Mouse (Mus musculus) left cerebral cortex, postnatal 36 days (tissue): ENCODE data around the gene Yipf4. TPM values are rescaled to one million over a fixed set of nuclear protein-coding genes. Genes with fewer than 3 reads are reported as not detected.
A peak's percentile ranks its signal among the peaks of the same experiment; 100 is the strongest.
"Not testable (repeated sequence)": the region's sequence is repeated elsewhere in the genome, so short reads cannot be mapped to it uniquely, and the experiment has no call there.

Experiments used
- DNase-seq, 2 experiments: peaks; one replicate each; pipeline ENCODE4 v3.0.0; 2021 to 2022; ENCODE audit warnings: low spot score in 2 of 2, mixed read lengths in 1 of 2
- intact Hi-C: fragments of 180-260 bp; cut with DNase I; formaldehyde crosslinking; loops from one replicate; pipeline ENCODE4 v1.15.1; 2025
- total RNA-seq, 2 experiments: library from RNA; stranded (reverse); gene quantifications; 2 replicates each; pipeline ENCODE4 v1.2.3; 2021

The Yipf4 gene
- 10 to 100 TPM; 78.9 to 91.9 TPM for total RNA-seq

DNA sequence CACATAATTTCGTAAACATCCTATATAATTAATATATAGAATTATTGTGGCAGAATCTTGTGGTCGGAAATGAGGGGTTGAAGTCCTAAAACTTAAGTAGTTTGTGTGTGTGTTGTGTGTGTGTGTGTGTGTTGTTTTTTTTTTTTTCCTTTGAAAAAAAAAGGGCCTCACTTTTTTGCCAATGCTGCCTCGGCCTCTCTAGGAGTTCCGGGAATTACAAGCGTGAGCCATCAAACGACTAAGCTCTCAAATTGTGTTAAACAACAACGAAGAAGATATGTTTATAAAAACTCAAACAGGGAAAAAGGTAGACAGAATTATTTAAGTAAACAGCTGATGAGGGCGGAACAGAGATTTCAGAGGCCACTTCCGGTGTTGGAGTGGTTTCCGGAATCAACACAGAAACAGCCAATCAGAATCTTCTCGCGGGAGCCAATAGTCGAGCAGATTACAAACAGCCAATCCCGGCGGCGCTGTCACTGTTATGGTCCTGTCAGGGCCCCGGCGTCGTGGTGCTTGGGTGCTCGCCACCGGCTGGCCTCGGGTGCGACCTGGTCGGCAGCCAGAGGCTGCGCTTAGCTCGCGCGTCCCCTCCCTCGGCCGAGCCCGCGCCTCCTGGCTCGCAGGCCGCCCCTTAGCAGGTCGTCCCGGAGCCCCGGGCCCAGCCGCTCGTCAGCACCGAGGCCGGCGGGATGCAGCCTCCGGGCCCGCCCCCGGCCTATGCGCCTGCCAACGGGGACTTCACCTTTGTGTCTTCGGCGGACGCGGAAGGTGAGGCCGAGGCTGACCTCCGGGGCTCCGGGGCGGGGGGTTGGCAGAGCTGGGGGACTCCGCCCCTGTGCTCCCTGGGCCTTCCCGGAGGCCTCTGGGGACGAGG lies at the start of gene Yipf4:
Gene Yipf4 (plus strand): TSS at position 470 of the 877 bp plus-strand sequence.
- intact Hi-C loops: no loop called here
- DNase-seq: peak; percentile 96 to 99

DNA sequence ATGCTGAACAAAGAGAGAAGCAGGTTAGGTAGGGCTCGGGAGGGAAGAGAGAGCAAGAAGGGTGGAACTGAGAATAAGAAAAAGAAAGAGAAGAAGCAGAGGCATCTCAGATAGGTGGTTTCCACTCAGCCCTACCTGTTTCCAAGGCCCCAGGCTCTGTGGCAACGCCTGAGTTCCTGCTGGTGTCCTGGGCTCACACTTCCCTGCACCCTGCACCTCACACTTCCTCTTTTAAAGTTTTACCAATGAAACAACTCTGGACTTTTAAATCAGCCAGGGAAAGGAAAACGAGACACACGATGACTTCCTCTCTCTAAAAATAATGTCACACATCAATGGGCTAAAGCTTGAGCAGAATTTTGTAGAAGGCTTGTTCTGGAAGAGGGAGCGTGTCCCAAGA lies 48.8 kb upstream of the Yipf4 start:
- no peak for DNase-seq
- intact Hi-C loops: no loop called here

DNA sequence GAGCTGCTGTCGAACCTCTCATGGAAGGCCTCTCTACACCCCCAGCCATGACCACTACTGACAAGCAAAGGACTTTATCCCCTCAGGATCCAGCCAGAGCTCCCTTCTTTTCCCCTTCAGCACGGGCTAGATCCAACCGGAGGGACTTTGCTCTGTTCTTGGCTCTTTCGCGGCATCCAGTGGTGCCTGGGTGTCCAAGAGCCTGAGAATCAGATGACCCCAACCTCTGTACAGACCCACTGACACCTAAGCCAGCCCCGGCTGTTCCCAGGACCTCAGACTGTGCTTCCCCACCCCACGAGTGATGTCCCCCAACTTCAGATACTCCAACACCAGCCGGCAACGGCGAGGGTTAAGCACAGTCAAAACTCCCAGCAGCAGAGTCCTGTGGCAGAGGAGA lies 39.5 kb upstream of the Yipf4 start:
- intact Hi-C loops: no loop called here
- no peak for DNase-seq

GRCm38 (mm10) chr17:74453928-74454327 lies 35.4 kb upstream of the Yipf4 start:
- intact Hi-C loops: no loop called here

DNA sequence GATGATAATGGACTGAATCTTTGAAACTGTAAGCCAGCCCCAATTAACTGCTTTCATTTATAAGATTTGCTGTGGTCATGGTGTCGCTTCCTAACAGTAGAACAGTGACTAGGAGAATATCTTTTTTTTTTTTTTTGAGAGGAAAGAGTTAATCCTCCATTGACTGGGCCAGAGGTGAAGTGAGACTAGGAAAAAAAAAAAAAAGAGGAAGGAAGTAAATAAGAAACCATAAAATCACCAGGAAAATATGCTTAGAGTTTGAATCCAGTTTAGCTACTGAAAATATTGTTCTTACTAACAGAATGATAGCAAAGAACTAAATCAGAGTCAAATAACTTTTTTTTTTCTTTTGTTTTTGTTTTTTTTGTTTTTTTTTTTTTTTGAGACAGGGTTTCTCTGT lies 34.6 kb upstream of the Yipf4 start:
- intact Hi-C loops: no loop called here
- no peak for DNase-seq

More at GRCm38 (mm10) chr17:74453928-74454327, 35.4 kb upstream of the Yipf4 start:
- DNase-seq: no peak

DNA sequence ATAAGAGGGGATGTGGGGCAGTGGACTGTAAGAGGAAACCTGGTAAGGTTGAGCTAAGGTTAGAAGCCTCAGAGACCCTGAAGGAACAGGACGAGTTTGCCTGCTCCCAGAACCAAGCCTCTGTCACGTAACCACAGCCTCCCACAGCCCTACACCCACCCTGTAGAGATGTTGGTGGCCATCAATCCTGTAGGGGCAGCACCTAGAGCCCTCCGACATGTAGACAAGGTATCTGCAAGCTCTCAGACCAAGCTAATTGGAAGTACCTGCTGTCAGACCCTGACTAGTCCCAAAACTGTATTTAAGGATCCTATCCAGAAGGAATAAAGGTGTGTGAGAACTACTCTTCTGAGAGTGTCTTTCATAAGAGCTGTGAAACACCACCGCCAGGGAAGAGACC lies 33.9 kb upstream of the Yipf4 start:
- no peak for DNase-seq

DNA sequence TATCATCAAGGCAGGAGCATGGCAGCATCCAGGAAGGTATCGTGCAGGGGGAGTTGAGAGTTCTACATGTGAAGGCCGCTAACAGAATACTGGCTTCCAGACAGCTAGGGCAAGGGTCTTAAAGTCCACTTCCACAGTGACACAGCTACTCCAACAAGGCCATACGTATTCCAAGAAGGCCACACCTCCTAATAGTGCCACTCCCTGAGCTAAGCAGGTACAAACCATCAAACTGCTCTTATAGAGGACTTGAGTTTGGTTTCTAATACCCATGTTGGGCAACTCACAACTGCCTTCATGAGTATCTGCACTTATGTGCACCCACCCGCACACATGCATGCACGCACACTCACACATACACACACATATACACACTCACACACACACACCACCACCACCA lies 32.5 kb upstream of the Yipf4 start:
- intact Hi-C loops: no loop called here
- no peak for DNase-seq

More for the DNA sequence above, 33.9 kb upstream of the Yipf4 start:
- intact Hi-C loops: no loop called here

DNA sequence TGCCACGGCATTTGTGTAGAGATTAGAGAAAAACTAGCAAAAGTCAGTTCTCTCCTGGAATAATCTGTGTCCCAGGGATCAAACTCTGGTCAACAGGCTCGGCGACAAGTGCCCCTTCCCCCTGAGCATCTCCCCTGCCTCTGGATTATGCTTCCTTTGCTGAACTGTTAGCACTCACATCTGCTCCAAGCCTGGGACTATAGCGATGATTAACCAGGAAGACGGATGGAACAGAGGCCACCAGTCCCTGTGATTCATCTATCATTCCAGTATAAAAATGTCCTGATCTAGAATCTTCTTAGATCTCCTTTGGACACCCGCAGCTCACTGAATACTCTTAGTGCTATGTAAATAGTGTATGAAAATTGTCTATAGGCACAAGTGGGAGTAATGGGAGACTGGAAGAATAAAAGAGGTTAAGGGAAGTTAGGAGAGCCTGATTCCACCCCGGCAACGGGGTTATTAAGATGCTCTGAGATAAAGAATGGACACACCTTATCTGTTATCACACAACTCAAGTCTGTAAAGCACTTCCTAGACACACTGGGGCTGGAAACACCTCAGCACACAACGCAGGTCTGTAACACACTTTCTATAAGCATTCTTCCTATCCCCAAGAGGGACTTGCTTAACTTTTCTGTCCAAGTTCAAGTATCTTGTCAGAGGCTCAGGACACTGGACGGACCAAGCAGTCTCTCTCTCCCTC lies 31.2 kb upstream of the Yipf4 start:
- intact Hi-C loops: no loop called here

GRCm38 (mm10) chr17:74458711-74459408 lies 30.4 kb upstream of the Yipf4 start, which contains the start of gene Nlrc4:
Gene Nlrc4 (minus strand): TSS chr17:74459142.
- no peak for DNase-seq
- intact Hi-C loops: no loop called here

More for the DNA sequence above, 31.2 kb upstream of the Yipf4 start:
- no peak for DNase-seq

- no peak for DNase-seq
- intact Hi-C loops: no loop called here
These were observed 25.8 kb upstream of the Yipf4 start for GRCm38 (mm10) chr17:74463510-74463909.

DNA sequence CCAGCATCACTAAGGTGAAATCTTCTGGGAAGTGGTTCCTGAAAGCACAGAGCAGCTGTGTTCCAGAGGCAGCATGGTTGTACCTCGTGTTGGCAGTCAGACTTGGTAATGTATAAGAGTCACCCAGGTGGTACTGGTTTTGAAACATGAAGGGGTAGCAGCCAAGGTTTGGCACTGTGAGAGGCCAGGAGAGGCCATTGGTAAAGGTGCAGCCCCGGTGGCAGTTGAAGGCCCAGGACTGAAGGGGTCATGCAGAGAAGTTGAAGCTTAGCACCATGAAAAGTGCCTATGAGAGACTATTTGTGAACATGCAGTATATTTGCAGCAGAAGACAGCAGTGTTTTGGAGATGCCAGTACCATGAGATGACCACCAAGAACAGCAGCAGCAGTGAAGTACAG lies 21.3 kb upstream of the Yipf4 start:
- DNase-seq, intact Hi-C loops: not testable (repeated sequence)

DNA sequence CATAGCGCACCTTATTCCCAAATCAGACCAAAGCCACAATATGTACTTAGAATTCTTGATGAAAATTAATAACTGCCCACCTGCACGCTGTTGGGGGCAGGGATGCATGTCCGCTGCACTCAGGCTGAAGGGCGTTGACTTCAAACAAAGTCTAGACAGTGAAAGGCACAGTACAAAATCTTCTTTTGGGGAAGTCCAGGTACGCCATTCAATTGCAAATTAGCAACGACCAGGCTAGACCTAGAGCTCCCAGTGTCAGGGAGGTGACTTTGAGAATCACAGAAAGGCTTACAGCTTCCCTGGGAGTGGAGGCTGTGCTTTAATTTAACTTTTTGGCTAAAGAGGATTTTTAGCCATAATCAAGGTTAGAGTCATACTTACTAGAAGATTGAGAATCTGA lies 19.2 kb upstream of the Yipf4 start:
- intact Hi-C loops, DNase-seq: not testable (repeated sequence)

DNA sequence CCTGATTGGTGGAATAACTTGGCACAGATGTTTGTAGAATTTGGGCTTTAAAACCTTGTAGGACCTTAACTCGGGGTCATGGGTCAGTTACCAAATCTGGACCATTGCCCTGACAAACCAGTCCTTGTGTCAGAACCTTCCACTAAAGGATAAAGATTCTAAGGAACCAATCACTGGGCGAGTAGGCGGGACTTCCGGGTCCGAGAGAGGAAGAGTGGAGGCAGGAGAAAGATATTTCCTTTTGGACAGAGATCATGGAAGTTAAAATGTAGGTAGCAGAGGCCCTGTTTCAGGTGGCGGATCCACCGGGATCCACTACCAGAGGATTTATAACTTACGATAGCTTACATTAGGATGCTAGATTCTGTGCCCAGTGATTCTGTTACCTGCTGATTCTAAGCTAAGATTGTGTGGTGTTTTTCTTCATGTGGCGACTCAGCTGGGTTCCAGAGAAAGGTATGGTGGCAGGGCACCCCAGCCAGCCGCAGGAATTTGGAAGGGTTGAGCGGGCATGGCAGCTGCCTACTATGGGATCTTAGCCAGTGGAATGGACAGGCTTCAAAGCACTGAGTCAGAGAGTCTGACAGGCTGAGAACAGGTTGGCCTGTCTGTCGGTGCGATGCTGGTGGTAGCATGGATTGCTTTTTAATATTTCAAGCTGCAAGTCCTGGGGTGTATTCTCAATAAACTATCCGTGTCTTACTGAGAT lies 8.8 kb upstream of the Yipf4 start:
- intact Hi-C loops: no loop called here
- DNase-seq: no peak

DNA sequence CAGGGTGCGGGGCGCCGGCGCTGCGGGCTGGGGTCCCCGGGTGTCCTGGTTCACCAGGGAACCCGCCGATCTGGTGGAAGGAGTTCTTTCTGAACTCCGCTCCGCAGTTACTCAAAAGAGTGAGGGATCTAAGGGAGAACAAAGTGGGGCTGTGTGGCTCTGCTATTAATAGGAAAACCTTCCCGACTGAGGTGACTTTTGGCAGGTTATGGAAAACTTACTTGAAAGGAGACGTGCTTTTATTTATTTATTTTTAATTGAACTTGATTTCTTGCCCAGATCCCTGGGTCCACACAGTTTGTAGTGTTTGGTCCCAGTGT lies 568 bp downstream of the Yipf4 start:
- no peak for DNase-seq

GRCm38 (mm10) chr17:74491565-74491964 lies 2.3 kb downstream of the Yipf4 start:
- DNase-seq: no peak
- intact Hi-C loops: loop anchor here (5.0 kb wide), 1 partner anchor 36 kb away; the partner anchor contains the start of gene Birc6

More for the DNA sequence above, 568 bp downstream of the Yipf4 start:
- intact Hi-C loops: loop anchor here (5.0 kb wide), 1 partner anchor 37 kb away; the partner anchor contains the start of gene Birc6

- no peak for DNase-seq
- intact Hi-C loops: no loop called here
These were observed 10.9 kb downstream of the Yipf4 start for GRCm38 (mm10) chr17:74500204-74500603.

GRCm38 (mm10) chr17:74501085-74501484 lies 11.8 kb downstream of the Yipf4 start:
- intact Hi-C loops: no loop called here
- DNase-seq: no peak

- DNase-seq: no peak
- intact Hi-C loops: no loop called here
These were observed 18.6 kb downstream of the Yipf4 start for GRCm38 (mm10) chr17:74507934-74508333.

GRCm38 (mm10) chr17:74508600-74508999 lies 19.3 kb downstream of the Yipf4 start:
- DNase-seq: no peak
- intact Hi-C loops: no loop called here

- DNase-seq: no peak
- intact Hi-C loops: no loop called here
These were observed 23.0 kb downstream of the Yipf4 start for GRCm38 (mm10) chr17:74512308-74512707.
